Mouse (Mus musculus): ENCODE results near the gene Cep128.

- TF ChIP-seq CTCF (IDR thresholded peaks at IDR 0.05; ENCODE audit: insufficient read depth, low read depth, low read length) (no peak), POLR2A (IDR thresholded peaks at IDR 0.05; ENCODE audit: insufficient read depth, low read depth, low read length) (no peak)
Observed at GRCm38 (mm10) chr12:91326104-91326503, 58.1 kb downstream of the Cep128 start.
